Mouse (Mus musculus) monocyte, adult 59 days (primary cell): ENCODE data around the gene Mul1. TPM values are rescaled to one million over a fixed set of nuclear protein-coding genes. Genes with fewer than 3 reads are reported as not detected.

Experiments
- total RNA-seq, 2 experiments: library from RNA; stranded (reverse); gene quantifications; one replicate each; pipeline ENCODE4 v1.2.4; 2023

The Mul1 gene
- 10 to 100 TPM; 28.2 to 32.0 TPM for total RNA-seq

GRCm38 (mm10) chr4:138434347-138435316, at the start of gene Mul1:
Gene Mul1, plus strand, starts transcription at chr4:138434671.

GRCm38 (mm10) chr4:138395971-138396645, 38.4 kb upstream of the Mul1 start, which contains the start of gene Fam43b:
Gene Fam43b, minus strand, starts transcription at chr4:138396528.

GRCm38 (mm10) chr4:138453753-138454570, 19.5 kb downstream of the Mul1 start, which contains the start of gene Camk2n1:
Gene Camk2n1, plus strand, starts transcription at chr4:138454314.

Other genes with a start within 250 kb of the Mul1 start
- 10 to 100 TPM; 79.2 to 86.1 TPM for gene Hp1bp3, start 218.4 kb upstream of the Mul1 start, total RNA-seq
- under 1 TPM; 0.36 to 0.50 TPM for gene Sh2d5, start 184.3 kb upstream of the Mul1 start, total RNA-seq
- gene Kif17, start 184.2 kb upstream of the Mul1 start, total RNA-seq = under 1 TPM; 0.52 to 0.85 TPM
- 100 to 1,000 TPM in 1 of 2 experiments, 10 to 100 TPM in 1; 98.4 to 102 TPM for gene Ddost, start 129.9 kb upstream of the Mul1 start, total RNA-seq
- gene Pink1, start 108.4 kb upstream of the Mul1 start, total RNA-seq = 10 to 100 TPM; 47.7 to 49.5 TPM
- not detected for gene Cda, start 66.7 kb upstream of the Mul1 start, total RNA-seq
- gene Fam43b, start 38.1 kb upstream of the Mul1 start, total RNA-seq = not detected
- gene Camk2n1, start 19.6 kb downstream of the Mul1 start, total RNA-seq = under 1 TPM; 0.21 to 0.30 TPM
- gene Vwa5b1, start 201.2 kb downstream of the Mul1 start, total RNA-seq = not detected